Mouse (Mus musculus): ENCODE results near the gene Crkl.

Crkl gene

DNA sequence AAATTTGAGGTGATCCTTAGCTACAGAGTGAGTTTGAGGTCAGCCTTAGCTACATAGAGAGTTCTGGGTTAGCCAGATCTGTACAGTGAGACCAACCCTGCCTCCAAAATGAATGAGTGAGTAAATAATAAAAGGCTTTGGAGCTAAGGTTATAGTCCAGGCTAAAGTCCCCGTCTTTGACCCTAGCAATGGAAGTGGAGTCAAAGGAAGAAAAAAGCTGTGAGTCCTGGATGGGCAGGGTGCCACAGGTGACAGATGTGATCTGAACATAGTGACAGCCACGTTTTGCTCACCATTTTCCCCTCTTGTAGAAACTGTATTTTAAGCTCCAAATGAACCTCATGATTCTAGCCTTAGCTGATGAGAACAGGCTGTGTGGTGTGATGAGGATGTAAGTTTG lies 67.1 kb downstream of the Crkl start:
- in situ Hi-C loops (cut with MboI; ENCODE audit: low pct_unique_long_range_greater_than_20kb in 1 of 2, low sequenced_read_pairs in 2 of 2, unreplicated experiment in 1 of 2): no loop called here

- in situ Hi-C loops (cut with MboI; ENCODE audit: low pct_unique_long_range_greater_than_20kb in 1 of 2, low sequenced_read_pairs in 2 of 2, unreplicated experiment in 1 of 2): no loop called here
Observed at GRCm38 (mm10) chr16:17524156-17524555, 72.4 kb downstream of the Crkl start.

GRCm38 (mm10) chr16:17525524-17525923 lies 73.7 kb downstream of the Crkl start:
- in situ Hi-C loops (cut with MboI; ENCODE audit: low pct_unique_long_range_greater_than_20kb in 1 of 2, low sequenced_read_pairs in 2 of 2, unreplicated experiment in 1 of 2): no loop called here

DNA sequence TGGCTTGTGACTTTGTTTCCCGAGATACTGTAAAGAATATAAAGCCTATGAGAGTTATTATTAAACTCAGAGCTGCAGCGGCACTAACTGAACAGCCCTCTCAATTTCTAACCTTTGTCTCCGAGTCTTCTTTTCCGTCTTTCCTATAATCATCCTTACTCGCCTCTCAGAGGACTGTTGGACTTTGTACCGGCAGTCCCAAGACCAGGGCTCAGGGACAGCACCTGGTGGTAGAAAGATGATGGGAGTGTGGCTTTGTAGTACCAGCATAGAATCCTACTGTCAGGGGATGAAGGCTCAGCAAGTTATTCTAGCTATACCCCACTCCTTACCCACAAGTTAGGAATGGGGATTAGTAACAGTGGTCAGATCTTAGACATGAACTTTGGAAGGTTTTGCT lies 74.4 kb downstream of the Crkl start:
- in situ Hi-C loops (cut with MboI; ENCODE audit: low pct_unique_long_range_greater_than_20kb in 1 of 2, low sequenced_read_pairs in 2 of 2, unreplicated experiment in 1 of 2): no loop called here

DNA sequence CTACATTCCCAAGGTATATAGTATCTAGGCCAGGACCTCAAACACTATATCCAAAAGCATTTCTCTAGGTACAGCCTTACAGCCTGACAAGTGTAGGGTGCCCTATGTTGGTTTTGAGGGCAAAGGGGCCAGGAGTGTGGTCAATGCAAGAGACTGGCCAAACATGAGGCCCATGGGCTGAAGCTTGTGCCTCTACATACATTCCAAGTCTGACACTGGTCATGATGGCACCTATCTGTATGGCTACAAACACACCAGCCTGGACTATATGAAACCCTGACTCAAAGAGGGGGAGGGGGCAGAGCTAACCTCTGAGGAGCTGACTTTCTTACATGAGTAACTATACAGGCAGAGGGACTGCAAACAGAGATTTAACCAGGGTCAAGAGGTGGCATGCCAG lies 75.8 kb downstream of the Crkl start:
- in situ Hi-C loops (cut with MboI; ENCODE audit: low pct_unique_long_range_greater_than_20kb in 1 of 2, low sequenced_read_pairs in 2 of 2, unreplicated experiment in 1 of 2): no loop called here

GRCm38 (mm10) chr16:17528276-17528675 lies 76.5 kb downstream of the Crkl start:
- in situ Hi-C loops (cut with MboI; ENCODE audit: low pct_unique_long_range_greater_than_20kb in 1 of 2, low sequenced_read_pairs in 2 of 2, unreplicated experiment in 1 of 2): no loop called here

- in situ Hi-C loops (cut with MboI; ENCODE audit: low pct_unique_long_range_greater_than_20kb in 1 of 2, low sequenced_read_pairs in 2 of 2, unreplicated experiment in 1 of 2): no loop called here
Observed at GRCm38 (mm10) chr16:17529981-17530586, 78.3 kb downstream of the Crkl start.

- in situ Hi-C loops (cut with MboI; ENCODE audit: low pct_unique_long_range_greater_than_20kb in 1 of 2, low sequenced_read_pairs in 2 of 2, unreplicated experiment in 1 of 2): no loop called here
Observed at GRCm38 (mm10) chr16:17530640-17531288, 79.0 kb downstream of the Crkl start, which contains the start of gene Thap7. TSS of gene Thap7 (minus strand) at chr16:17531136.

- in situ Hi-C loops (cut with MboI; ENCODE audit: low pct_unique_long_range_greater_than_20kb in 1 of 2, low sequenced_read_pairs in 2 of 2, unreplicated experiment in 1 of 2): no loop called here
Observed at GRCm38 (mm10) chr16:17532271-17532670, 80.5 kb downstream of the Crkl start.

- in situ Hi-C loops (cut with MboI; ENCODE audit: low pct_unique_long_range_greater_than_20kb in 1 of 2, low sequenced_read_pairs in 2 of 2, unreplicated experiment in 1 of 2): no loop called here
Observed at GRCm38 (mm10) chr16:17532676-17533329, 81.0 kb downstream of the Crkl start.

DNA sequence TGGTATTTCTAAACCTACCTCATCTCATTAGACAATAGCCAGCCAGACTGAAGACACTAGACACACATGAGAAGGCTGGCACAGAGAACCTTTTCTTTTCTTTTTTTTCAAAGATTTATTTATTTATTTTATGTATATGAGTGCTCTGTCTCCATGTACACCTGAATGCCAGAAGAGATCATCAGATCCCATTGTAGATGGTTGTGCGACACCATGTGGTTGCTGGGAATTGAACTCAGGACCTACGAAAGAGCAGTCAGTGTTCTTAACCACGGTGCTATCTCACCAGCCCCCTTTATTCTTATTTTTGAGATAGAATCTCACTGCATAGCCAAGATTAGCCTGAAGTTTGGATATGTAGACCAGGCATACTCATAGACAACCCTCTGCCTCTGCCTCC lies 84.8 kb downstream of the Crkl start:
- in situ Hi-C loops (cut with MboI; ENCODE audit: low pct_unique_long_range_greater_than_20kb in 1 of 2, low sequenced_read_pairs in 2 of 2, unreplicated experiment in 1 of 2): no loop called here

Data from mouse embryonic stem cell (cell line).